Mouse (Mus musculus): ENCODE results near the gene Gm13285. TPM values are rescaled to one million over a fixed set of nuclear protein-coding genes. Genes with fewer than 3 reads are reported as not detected.

Gm13285 gene
- polyA plus RNA-seq, 1 experiment from 2014 or later = 1.6 TPM

Other genes with a start within 250 kb of the Gm13285 start
- gene Ifna15, start 241.4 kb upstream of the Gm13285 start, polyA plus RNA-seq (2015; fragmentation: Nextera tagmentation; extraction: Ambion mirVana) = not detected in 2 replicates
- gene Ifna14, start 227.9 kb upstream of the Gm13285 start, polyA plus RNA-seq (2015; fragmentation: Nextera tagmentation; extraction: Ambion mirVana) = not detected in 2 replicates
- gene Ifna9, start 207.3 kb upstream of the Gm13285 start, polyA plus RNA-seq (2015; fragmentation: Nextera tagmentation; extraction: Ambion mirVana) = not detected in 2 replicates
- gene Ifna12, start 196.3 kb upstream of the Gm13285 start, polyA plus RNA-seq (2015; fragmentation: Nextera tagmentation; extraction: Ambion mirVana) = not detected in 2 replicates
- gene C87499, start 165.3 kb upstream of the Gm13285 start, polyA plus RNA-seq (2015; fragmentation: Nextera tagmentation; extraction: Ambion mirVana) = not detected in 2 replicates
- not detected in 2 replicates for gene Ifna13, start 155.2 kb upstream of the Gm13285 start, polyA plus RNA-seq (2015; fragmentation: Nextera tagmentation; extraction: Ambion mirVana)
- not detected in 2 replicates for gene Ifna16, start 122.7 kb upstream of the Gm13285 start, polyA plus RNA-seq (2015; fragmentation: Nextera tagmentation; extraction: Ambion mirVana)
- not detected in 2 replicates for gene Ifna2, start 115.8 kb upstream of the Gm13285 start, polyA plus RNA-seq (2015; fragmentation: Nextera tagmentation; extraction: Ambion mirVana)
- gene Ifnab, start 108.3 kb upstream of the Gm13285 start, polyA plus RNA-seq (2015; fragmentation: Nextera tagmentation; extraction: Ambion mirVana) = not detected in 2 replicates
- 0.34 and 0.37 TPM in 2 replicates for gene Gm26566, start 77.9 kb upstream of the Gm13285 start, polyA plus RNA-seq (2015; fragmentation: Nextera tagmentation; extraction: Ambion mirVana)
- gene Klhl9, start 77.2 kb upstream of the Gm13285 start, polyA plus RNA-seq (2015; fragmentation: Nextera tagmentation; extraction: Ambion mirVana) = 47.0 and 61.7 TPM in 2 replicates
- gene Gm13271, start 44.8 kb upstream of the Gm13285 start, polyA plus RNA-seq (2015; fragmentation: Nextera tagmentation; extraction: Ambion mirVana) = not detected in 2 replicates
- gene Gm13283, start 39.5 kb upstream of the Gm13285 start, polyA plus RNA-seq (2015; fragmentation: Nextera tagmentation; extraction: Ambion mirVana) = 0.28 and 0.35 TPM in 2 replicates
- gene Gm13290, start 25.8 kb upstream of the Gm13285 start, polyA plus RNA-seq (2015; fragmentation: Nextera tagmentation; extraction: Ambion mirVana) = not detected in 2 replicates
- gene Gm13289, start 22.7 kb upstream of the Gm13285 start, polyA plus RNA-seq (2015; fragmentation: Nextera tagmentation; extraction: Ambion mirVana) = not detected in 2 replicates
- not detected in 2 replicates for gene Gm13272, start 19.8 kb upstream of the Gm13285 start, polyA plus RNA-seq (2015; fragmentation: Nextera tagmentation; extraction: Ambion mirVana)
- gene Ifnz, start 17.5 kb upstream of the Gm13285 start, polyA plus RNA-seq (2015; fragmentation: Nextera tagmentation; extraction: Ambion mirVana) = 0.17 and 0.28 TPM in 2 replicates
- not detected in 2 replicates for gene Gm13276, start 14.0 kb upstream of the Gm13285 start, polyA plus RNA-seq (2015; fragmentation: Nextera tagmentation; extraction: Ambion mirVana)
- gene Gm13277, start 11.0 kb upstream of the Gm13285 start, polyA plus RNA-seq (2015; fragmentation: Nextera tagmentation; extraction: Ambion mirVana) = not detected in 2 replicates
- gene Gm13278, start 8.1 kb upstream of the Gm13285 start, polyA plus RNA-seq (2015; fragmentation: Nextera tagmentation; extraction: Ambion mirVana) = not detected in 2 replicates
- not detected in 2 replicates for gene Gm13275, start 5.2 kb upstream of the Gm13285 start, polyA plus RNA-seq (2015; fragmentation: Nextera tagmentation; extraction: Ambion mirVana)
- not detected in 2 replicates for gene Gm13279, start 2.3 kb upstream of the Gm13285 start, polyA plus RNA-seq (2015; fragmentation: Nextera tagmentation; extraction: Ambion mirVana)
- not detected in 2 replicates for gene Gm13287, start 3.6 kb downstream of the Gm13285 start, polyA plus RNA-seq (2015; fragmentation: Nextera tagmentation; extraction: Ambion mirVana)
- 0.21 TPM in 1 of 2 replicates, not detected in the other for gene Gm13288, start 5.9 kb downstream of the Gm13285 start, polyA plus RNA-seq (2015; fragmentation: Nextera tagmentation; extraction: Ambion mirVana)
- gene Ifna7, start 16.6 kb downstream of the Gm13285 start, polyA plus RNA-seq (2015; fragmentation: Nextera tagmentation; extraction: Ambion mirVana) = not detected in 2 replicates
- gene Ifna11, start 20.3 kb downstream of the Gm13285 start, polyA plus RNA-seq (2015; fragmentation: Nextera tagmentation; extraction: Ambion mirVana) = not detected in 2 replicates
- not detected in 2 replicates for gene Ifna6, start 27.8 kb downstream of the Gm13285 start, polyA plus RNA-seq (2015; fragmentation: Nextera tagmentation; extraction: Ambion mirVana)
- gene Ifna5, start 35.9 kb downstream of the Gm13285 start, polyA plus RNA-seq (2015; fragmentation: Nextera tagmentation; extraction: Ambion mirVana) = not detected in 2 replicates
- gene Ifna4, start 42.2 kb downstream of the Gm13285 start, polyA plus RNA-seq (2015; fragmentation: Nextera tagmentation; extraction: Ambion mirVana) = not detected in 2 replicates
- gene Ifna1, start 50.4 kb downstream of the Gm13285 start, polyA plus RNA-seq (2015; fragmentation: Nextera tagmentation; extraction: Ambion mirVana) = not detected in 2 replicates
- gene Ifne, start 80.5 kb downstream of the Gm13285 start, polyA plus RNA-seq (2015; fragmentation: Nextera tagmentation; extraction: Ambion mirVana) = not detected in 2 replicates

Data from urinary bladder, postnatal 0 days (tissue).